Mouse (Mus musculus): ENCODE measurements around the gene Gpr84.

- TF ChIP-seq CTCF (IDR thresholded peaks at IDR 0.05; ENCODE audit: insufficient read depth, low read length), result no peak
- no peak for TF ChIP-seq POLR2A (IDR thresholded peaks at IDR 0.05; ENCODE audit: borderline replicate concordance, extremely low read depth, low read depth, low read length)
Observed at GRCm38 (mm10) chr15:103323070-103323454, 12.7 kb upstream of the Gpr84 start.
